Mouse (Mus musculus) heart, embryonic 14.5 days (tissue): ENCODE measurements at regions not wholly inside any gene's neighbourhood (a gene's known extent, or its start where the extent isn't known, plus 50 kb on each side); places are given as distances from the start of the nearest gene placed in this dataset.

Source experiments
- ATAC-seq: fragments of 200-750 bp; cut with Nextera tagmentation; 2 replicates; pipeline ENCODE4 v1.8.0; 2017; ENCODE audit warnings: low read depth, moderate TSS enrichment; ENCODE audit not compliant: insufficient number of reproducible peaks, insufficient read depth, low FRiP score
- H3K27ac ChIP-seq, 2 experiments: fragments of 200-500 bp in 1 of 2; fragments of 300-500 bp in 1 of 2; sonication (generic) in 1 of 2; replicated peaks in 1 of 2; 2 replicates each; pipeline ENCODE4 v1.5.1; 2012 to 2014; ENCODE audit warnings: low read depth in 2 of 2, low read length in 2 of 2, control low read depth in 1 of 2, mild to moderate bottlenecking in 1 of 2, mixed read lengths in 1 of 2; ENCODE audit not compliant: control insufficient read depth in 1 of 2, insufficient read depth in 1 of 2
- H3K27me3 ChIP-seq: fragments of 300-500 bp; sonication (generic); 2 replicates; pipeline ENCODE4 v1.6.1; 2014; ENCODE audit warnings: mild to moderate bottlenecking, low read length, control low read depth; ENCODE audit not compliant: control insufficient read depth, insufficient read depth
- H3K36me3 ChIP-seq: fragments of 300-500 bp; sonication (generic); 2 replicates; pipeline ENCODE4 v1.6.1; 2014; ENCODE audit warnings: mild to moderate bottlenecking, control low read depth, low read length, mixed read lengths; ENCODE audit not compliant: control insufficient read depth, insufficient read depth
- H3K4me1 ChIP-seq, 2 experiments: fragments of 200-500 bp in 1 of 2; fragments of 300-500 bp in 1 of 2; sonication (generic) in 1 of 2; 2 replicates each; pipeline ENCODE4 v1.6.1; 2012 to 2014; ENCODE audit warnings: low read length in 2 of 2, control low read depth in 1 of 2, mixed read lengths in 1 of 2; ENCODE audit not compliant: control insufficient read depth in 2 of 2, insufficient read depth in 2 of 2
- H3K4me2 ChIP-seq: fragments of 300-500 bp; sonication (generic); 2 replicates; pipeline ENCODE4 v1.6.1; 2014; ENCODE audit warnings: mild to moderate bottlenecking, low read length
- H3K4me3 ChIP-seq, 2 experiments: fragments of 200-500 bp in 1 of 2; fragments of 300-500 bp in 1 of 2; sonication (generic) in 1 of 2; 2 replicates each; pipeline ENCODE4 v1.5.1; 2012 to 2014; ENCODE audit warnings: low read length in 2 of 2, mild to moderate bottlenecking in 2 of 2, control low read depth in 1 of 2, low read depth in 1 of 2, moderate library complexity in 1 of 2; ENCODE audit not compliant: control insufficient read depth in 1 of 2, insufficient read depth in 1 of 2
- H3K9ac ChIP-seq: fragments of 300-500 bp; sonication (generic); 2 replicates; pipeline ENCODE4 v1.6.1; 2014; ENCODE audit warnings: mild to moderate bottlenecking, low read length
- H3K9me3 ChIP-seq: fragments of 300-500 bp; sonication (generic); 2 replicates; pipeline ENCODE4 v1.6.1; 2016; ENCODE audit warnings: low read length, control low read depth; ENCODE audit not compliant: control insufficient read depth
- WGBS: fragments of 180-500 bp; shearing (Covaris S2); extraction: QIAGEN DNeasy Blood & Tissue Kit; methylation state at CpG from one replicate; pipeline ENCODE4 v1.1.7; 2014; 5-methylcytosine and 5-hydroxymethylcytosine counted together

DNA sequence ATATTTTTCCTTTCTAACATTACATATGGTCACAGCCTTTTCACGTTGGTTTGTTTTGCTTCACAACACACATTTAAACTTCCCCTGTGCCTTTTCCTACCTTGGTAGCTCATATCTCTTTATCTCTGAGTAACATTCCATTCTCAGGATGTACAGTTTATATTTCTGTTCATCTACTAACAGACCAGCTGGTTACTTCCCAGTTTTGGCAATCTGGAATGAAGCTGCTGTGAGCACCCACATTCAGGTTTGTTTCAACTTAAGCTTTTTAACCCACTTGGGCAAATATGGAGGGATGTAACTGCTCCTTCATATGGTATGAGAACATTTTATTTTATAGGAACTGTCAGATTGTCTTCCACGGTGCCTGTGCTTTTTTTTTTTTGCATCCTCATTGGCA is 403.2 kb downstream of the Gm826 start:
- Histone ChIP-seq H3K9me3 (no peaks in the 10 kb centered on the region), H3K4me1 (no peaks in the 10 kb centered on the region), H3K27ac (no peak overlapping the region), H3K4me3 (no peak overlapping the region), H3K9ac (no peak overlapping the region), H3K36me3 (no peaks in the 10 kb centered on the region), H3K4me2 (no peak overlapping the region), H3K27me3 (no peaks in the 10 kb centered on the region)
- WGBS, result 71% methylated on average over 2 of the region's 2 CpGs
- no peak for ATAC-seq

DNA sequence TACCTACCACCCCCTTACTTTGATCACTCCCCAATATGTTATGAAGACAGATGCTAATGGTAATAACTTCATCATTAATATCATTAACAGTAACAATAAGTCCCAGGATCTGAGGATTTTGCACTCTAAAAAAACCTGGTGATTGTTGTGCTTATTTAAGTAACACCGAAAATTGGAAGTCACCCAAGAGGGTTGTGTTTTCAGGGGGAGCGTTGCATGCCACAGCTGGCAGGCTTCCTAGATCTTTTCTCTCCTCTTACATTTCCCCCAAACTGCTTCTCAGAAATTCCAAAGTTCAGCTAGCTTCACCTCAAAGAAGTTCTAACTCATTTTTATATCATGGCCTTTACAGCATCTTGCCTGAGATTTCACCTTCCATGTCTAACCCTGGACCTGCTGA is 444.3 kb downstream of the Gm826 start:
- Histone ChIP-seq H3K27me3 (no peaks in the 10 kb centered on the region), H3K9me3 (no peaks in the 10 kb centered on the region), H3K4me2 (no peak overlapping the region), H3K36me3 (no peaks in the 10 kb centered on the region), H3K27ac (no peak overlapping the region), H3K9ac (no peak overlapping the region), H3K4me3 (no peak overlapping the region), H3K4me1 (no peaks in the 10 kb centered on the region; a peak in 1 of 4 replicates)
- no peak for ATAC-seq
- 52% methylated on average over 2 of the region's 2 CpGs for WGBS

DNA sequence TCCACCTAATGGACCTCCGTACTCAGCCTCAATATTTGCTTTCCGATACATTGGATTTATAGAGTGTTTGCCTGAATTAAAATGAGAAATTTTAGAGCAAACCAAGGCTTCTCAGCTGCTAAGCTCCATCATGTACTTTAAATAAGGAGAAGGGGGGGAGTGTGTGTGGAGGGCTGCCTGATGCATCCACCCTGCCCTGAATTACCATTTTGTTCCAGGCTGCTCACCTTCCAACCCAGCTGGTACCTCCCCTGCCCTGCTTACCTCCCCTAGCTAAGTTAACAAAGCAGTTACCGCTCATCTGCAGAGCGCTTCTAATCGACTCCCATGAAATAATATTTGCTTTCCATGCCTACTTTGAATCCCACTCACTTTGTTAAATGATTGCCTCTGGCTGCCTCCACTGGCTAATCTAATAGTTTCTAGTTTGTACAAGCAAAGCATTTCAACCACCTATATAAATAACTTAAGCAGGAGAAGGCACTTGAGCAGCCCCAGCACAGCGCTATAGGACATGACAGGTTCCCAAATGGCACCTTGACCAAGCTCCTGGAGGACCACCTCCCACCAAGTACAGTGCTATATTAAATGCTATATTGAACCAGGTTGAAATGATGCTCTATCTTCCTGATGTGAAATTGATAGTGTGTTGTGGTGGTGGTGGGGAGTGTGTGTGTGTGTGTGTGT is 449.0 kb downstream of the Gm826 start:
- 88% methylated on average over 6 of the region's 6 CpGs for WGBS
- H3K36me3 ChIP-seq, result no peaks in the 10 kb centered on the region
- no peaks in the 10 kb centered on the region for H3K9me3 ChIP-seq
- H3K4me1 ChIP-seq, result no peaks in the 10 kb centered on the region; a peak in 1 of 4 replicates
- H3K4me2 ChIP-seq, result no peak overlapping the region
- H3K9ac ChIP-seq, result no peak overlapping the region
- H3K4me3 ChIP-seq, result no peak overlapping the region
- no peaks in the 10 kb centered on the region for H3K27me3 ChIP-seq
- no peak for ATAC-seq
- no peak overlapping the region for H3K27ac ChIP-seq

DNA sequence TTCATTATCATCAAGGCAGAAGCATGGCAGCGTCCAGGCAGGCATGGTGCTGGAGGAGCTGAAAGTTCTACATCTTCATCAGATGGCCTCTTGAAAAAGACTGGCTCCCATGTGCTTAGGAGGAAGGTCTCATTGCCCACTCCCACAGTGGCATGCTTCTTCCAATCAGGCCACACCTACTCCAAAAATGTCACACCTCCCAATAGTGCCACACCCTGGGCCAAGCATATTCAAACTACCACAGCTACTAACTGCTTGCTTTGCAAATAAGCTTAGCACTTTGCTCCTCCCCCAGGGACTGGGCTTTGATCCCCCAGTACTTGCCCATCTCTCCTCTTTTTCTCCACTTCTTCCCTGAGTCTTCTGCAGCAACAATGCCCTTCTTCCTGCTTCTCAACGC is 467.0 kb downstream of the Gm826 start:
- ATAC-seq, result no peak
- no peaks in the 10 kb centered on the region for H3K9me3 ChIP-seq
- H3K9ac ChIP-seq, result no peak overlapping the region
- H3K27me3 ChIP-seq, result no peaks in the 10 kb centered on the region
- H3K4me1 ChIP-seq, result no peaks in the 10 kb centered on the region
- H3K36me3 ChIP-seq, result no peaks in the 10 kb centered on the region
- WGBS, result 50% methylated on average over 2 of the region's 2 CpGs
- H3K27ac ChIP-seq, result no peak overlapping the region
- H3K4me3 ChIP-seq, result no peak overlapping the region
- H3K4me2 ChIP-seq, result no peak overlapping the region

DNA sequence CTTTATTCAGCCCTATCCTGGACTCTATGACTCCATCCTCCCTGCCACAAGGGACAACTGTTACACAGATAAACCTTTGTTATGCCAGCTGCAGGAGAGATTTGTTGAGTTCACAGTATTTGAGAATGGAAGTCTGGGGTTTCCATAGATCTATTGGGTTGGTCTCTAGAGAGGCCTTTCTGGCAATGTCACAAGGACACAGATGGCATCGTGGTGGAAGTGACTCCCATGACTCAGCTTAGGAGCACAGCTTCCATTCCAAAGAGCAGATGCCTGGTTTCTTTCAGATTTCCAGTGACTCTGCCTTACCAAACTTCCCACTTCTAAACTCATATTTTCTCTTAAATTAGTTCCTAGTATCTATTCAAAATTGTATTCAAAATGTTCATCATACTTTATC is 467.6 kb downstream of the Gm826 start:
- Histone ChIP-seq H3K4me1 (no peaks in the 10 kb centered on the region), H3K9me3 (no peaks in the 10 kb centered on the region), H3K4me3 (no peak overlapping the region), H3K36me3 (no peaks in the 10 kb centered on the region), H3K27ac (no peak overlapping the region), H3K4me2 (no peak overlapping the region), H3K27me3 (no peaks in the 10 kb centered on the region), H3K9ac (no peak overlapping the region)
- WGBS, result 65% methylated on average over 1 of the region's 1 CpGs
- ATAC-seq, result no peak

DNA sequence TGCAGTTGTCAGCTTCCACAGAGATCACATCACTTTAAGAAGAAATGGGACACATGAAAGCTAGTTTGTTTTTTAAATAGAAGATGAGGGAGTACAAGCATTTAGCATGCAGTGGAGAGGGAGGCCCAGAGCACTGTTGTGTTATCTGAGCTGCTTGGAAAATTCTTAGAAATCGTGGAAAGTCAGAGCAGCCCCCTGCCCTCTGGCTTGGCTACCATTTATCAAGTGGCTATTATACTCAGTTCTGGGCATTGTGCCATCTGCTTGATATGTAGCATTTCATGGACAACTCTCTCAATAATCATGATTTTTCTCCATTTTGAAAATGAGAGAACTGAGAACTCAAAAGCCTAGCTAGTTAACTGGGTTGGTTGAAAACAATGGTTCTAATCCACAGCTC is 470.8 kb downstream of the Gm826 start:
- H3K9me3 ChIP-seq, result no peaks in the 10 kb centered on the region
- H3K36me3 ChIP-seq, result no peaks in the 10 kb centered on the region
- WGBS, result 24% methylated on average over 1 of the region's 1 CpGs
- no peak overlapping the region for H3K4me2 ChIP-seq
- H3K27me3 ChIP-seq, result no peaks in the 10 kb centered on the region
- ATAC-seq, result no peak
- H3K4me3 ChIP-seq, result no peak overlapping the region
- no peak overlapping the region for H3K27ac ChIP-seq
- no peaks in the 10 kb centered on the region for H3K4me1 ChIP-seq
- H3K9ac ChIP-seq, result no peak overlapping the region

DNA sequence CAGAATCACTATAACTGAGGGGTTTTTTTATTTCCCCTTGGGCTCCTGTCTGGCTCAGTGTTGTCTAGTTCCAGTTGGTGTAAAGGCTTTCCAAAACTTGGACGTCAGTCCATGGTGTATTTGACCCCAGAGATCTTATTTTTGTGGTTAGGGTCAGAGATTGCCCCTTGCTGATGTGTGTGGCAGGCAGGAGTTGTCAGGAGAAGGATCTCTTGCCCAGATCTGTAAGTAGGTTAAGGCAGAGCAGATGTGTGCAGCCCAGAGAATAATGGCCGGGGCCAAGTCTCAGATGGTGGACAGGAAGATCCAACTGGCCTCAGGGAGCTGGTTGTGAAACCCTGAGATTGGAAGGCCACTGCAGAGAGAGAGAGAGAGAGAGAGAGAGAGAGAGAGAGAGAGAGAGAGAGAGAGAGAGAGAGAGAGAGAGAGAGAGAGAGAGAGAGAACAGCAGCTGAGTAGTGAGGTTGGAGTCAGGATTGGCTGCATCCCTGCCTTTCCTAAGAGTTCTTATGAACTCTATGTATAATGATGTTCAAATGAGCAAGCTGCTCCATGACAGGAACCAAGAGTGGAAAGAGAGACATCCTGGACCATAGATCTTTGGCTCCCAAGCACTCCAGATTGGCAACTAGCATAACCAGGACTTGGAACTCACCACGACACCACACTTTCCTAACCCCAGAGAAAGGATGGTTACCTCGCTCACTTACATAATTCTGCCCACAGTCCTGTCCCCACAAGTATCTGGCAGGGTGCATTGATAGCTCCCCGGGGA is 479.9 kb downstream of the Gm826 start:
- no peak overlapping the region for H3K4me3 ChIP-seq
- no peak for ATAC-seq
- no peaks in the 10 kb centered on the region for H3K27me3 ChIP-seq
- no peaks in the 10 kb centered on the region for H3K4me1 ChIP-seq
- no peaks in the 10 kb centered on the region for H3K36me3 ChIP-seq
- H3K4me2 ChIP-seq, result no peak overlapping the region
- no peak overlapping the region for H3K27ac ChIP-seq
- 82% methylated on average over 5 of the region's 5 CpGs for WGBS
- no peaks in the 10 kb centered on the region for H3K9me3 ChIP-seq
- H3K9ac ChIP-seq, result no peak overlapping the region
